Mouse (Mus musculus) WW6 (cell line): ENCODE results near the gene Cyfip2.

ENCODE experiments used
- DNase-seq: peaks from one replicate; pipeline ENCODE4 v3.0.0-alpha.2; 2013; ENCODE audit warnings: low read depth, low spot score

Cyfip2 gene

GRCm38 (mm10) chr11:46308271-46308974 lies 4.2 kb downstream of the Cyfip2 start:
- DNase-seq = no peak

GRCm38 (mm10) chr11:46307768-46308167 lies 4.9 kb downstream of the Cyfip2 start:
- DNase-seq = no peak

- no peak for DNase-seq
Observed at GRCm38 (mm10) chr11:46306776-46307175, 5.9 kb downstream of the Cyfip2 start.

GRCm38 (mm10) chr11:46305881-46306520 lies 6.7 kb downstream of the Cyfip2 start:
- no peak for DNase-seq

- no peak for DNase-seq
Observed at GRCm38 (mm10) chr11:46304864-46305710, 7.6 kb downstream of the Cyfip2 start.

- no peak for DNase-seq
Observed at GRCm38 (mm10) chr11:46304093-46304492, 8.6 kb downstream of the Cyfip2 start.

- DNase-seq = no peak
Observed at GRCm38 (mm10) chr11:46302471-46302870, 10.2 kb downstream of the Cyfip2 start.

GRCm38 (mm10) chr11:46301579-46302248 lies 10.9 kb downstream of the Cyfip2 start:
- no peak for DNase-seq

GRCm38 (mm10) chr11:46299901-46300300 lies 12.8 kb downstream of the Cyfip2 start:
- DNase-seq = no peak

- DNase-seq = no peak
Observed at GRCm38 (mm10) chr11:46298889-46299785, 13.5 kb downstream of the Cyfip2 start.

GRCm38 (mm10) chr11:46294390-46294789 lies 18.3 kb downstream of the Cyfip2 start:
- no peak for DNase-seq

GRCm38 (mm10) chr11:46293491-46293890 lies 19.2 kb downstream of the Cyfip2 start:
- DNase-seq = no peak

GRCm38 (mm10) chr11:46290988-46291405 lies 21.7 kb downstream of the Cyfip2 start:
- DNase-seq = no peak

GRCm38 (mm10) chr11:46289561-46289960 lies 23.1 kb downstream of the Cyfip2 start:
- DNase-seq = no peak

GRCm38 (mm10) chr11:46289022-46289421 lies 23.6 kb downstream of the Cyfip2 start:
- DNase-seq = no peak

- no peak for DNase-seq
Observed at GRCm38 (mm10) chr11:46288091-46288490, 24.6 kb downstream of the Cyfip2 start.

GRCm38 (mm10) chr11:46286803-46287202 lies 25.9 kb downstream of the Cyfip2 start:
- DNase-seq = no peak

- no peak for DNase-seq
Observed at GRCm38 (mm10) chr11:46283800-46284199, 28.9 kb downstream of the Cyfip2 start.

GRCm38 (mm10) chr11:46282612-46283011 lies 30.0 kb downstream of the Cyfip2 start:
- no peak for DNase-seq

GRCm38 (mm10) chr11:46278709-46279108 lies 34.0 kb downstream of the Cyfip2 start:
- no peak for DNase-seq

GRCm38 (mm10) chr11:46278140-46278539 lies 34.5 kb downstream of the Cyfip2 start:
- no peak for DNase-seq
